Mouse (Mus musculus) induced T-regulatory cell, adult 2 months (primary cell): ENCODE data around the gene Nubpl.
A peak's percentile ranks its signal among the peaks of the same experiment; 100 is the strongest.
"Not testable (repeated sequence)": the region's sequence is repeated elsewhere in the genome, so short reads cannot be mapped to it uniquely, and the experiment has no call there.

Source experiments
- DNase-seq: peaks from one replicate; pipeline ENCODE4 v3.0.0-alpha.2; 2012; ENCODE audit warnings: low read depth

The Nubpl gene

GRCm38 (mm10) chr12:52097650-52098070 lies at the start of gene Nubpl:
Nubpl (plus strand) TSS chr12:52097737.
- DNase-seq = peak; percentile 96

DNA sequence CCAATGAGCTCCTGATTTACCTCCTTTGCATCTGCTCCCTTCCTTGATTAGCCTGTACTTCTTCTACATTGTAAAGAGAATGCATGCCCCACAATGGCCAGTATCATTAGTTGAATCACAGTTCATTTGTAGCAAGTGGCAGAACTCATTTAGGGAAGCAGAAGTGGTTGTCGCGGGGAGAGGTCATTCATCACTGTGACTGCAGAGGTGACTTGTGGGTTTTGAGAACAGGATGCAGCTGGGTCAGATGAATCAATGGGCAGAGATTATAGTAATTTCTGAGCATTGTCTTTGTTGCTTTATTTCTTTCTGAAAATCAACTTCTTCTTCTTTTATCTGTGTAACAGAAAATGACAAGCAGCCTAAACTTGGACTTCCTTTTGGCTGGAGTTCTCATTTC lies 48.2 kb upstream of the Nubpl start:
- DNase-seq = no peak

DNA sequence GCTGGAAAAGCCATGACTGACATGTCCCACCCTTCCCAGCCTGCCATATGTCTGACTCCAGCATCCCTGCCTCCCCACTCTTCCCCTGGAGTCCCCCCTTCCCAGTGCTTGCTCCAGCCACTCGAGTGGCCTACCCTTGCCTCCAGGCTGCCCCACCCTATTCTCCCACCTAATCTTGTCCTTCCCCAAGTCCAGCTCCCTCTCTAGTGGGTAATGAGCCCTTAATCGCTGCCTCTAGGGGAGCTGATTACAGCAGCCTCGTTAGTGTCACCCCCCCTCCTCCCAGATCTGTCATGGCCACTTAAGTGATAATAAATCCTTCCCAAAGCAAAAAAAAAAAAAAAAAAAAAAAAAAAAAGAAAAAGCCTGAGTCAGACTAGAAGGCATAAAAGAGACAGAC lies 18.2 kb upstream of the Nubpl start:
- not testable (repeated sequence) for DNase-seq

- no peak for DNase-seq
Measured at GRCm38 (mm10) chr12:52097049-52097649, 388 bp upstream of the Nubpl start.

DNA sequence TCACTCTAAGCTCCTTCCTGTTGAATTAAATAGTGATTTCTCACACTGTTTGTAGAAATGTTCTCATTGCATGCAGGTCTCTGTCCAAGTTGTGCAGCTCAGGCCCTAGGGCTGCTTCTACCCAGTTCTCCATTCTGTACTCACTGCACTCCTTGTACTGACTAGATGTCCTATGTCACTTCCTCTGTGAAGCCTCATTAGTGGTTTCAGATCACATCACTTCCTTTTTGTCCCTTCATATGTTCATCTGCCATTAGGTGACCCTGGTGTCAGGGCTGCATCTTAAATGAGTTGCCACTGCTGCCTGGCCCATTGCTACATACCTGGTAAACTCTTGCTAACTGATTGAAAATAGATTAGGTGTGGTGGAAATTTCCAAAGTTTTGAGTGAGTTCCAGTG lies 22.7 kb downstream of the Nubpl start:
- DNase-seq = no peak

DNA sequence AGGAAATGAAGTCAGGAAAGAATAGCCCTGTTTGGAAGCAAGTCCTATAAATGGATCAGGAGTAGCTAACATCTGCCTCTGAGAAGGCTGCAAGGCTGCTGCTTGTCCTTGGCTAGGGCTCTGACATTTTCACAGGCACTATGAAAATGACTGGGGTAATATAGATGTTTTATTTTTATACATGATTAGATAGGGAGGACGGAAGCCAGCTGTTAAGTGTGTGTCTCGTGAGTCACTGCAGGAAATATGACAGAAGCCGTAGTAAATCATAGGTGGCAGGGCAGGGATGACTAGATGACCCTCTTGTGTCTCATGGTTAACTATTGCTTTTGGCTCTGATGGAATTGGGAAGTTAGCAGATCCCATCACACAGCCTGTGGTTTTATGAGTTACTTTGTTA lies 28.9 kb downstream of the Nubpl start:
- DNase-seq = no peak

DNA sequence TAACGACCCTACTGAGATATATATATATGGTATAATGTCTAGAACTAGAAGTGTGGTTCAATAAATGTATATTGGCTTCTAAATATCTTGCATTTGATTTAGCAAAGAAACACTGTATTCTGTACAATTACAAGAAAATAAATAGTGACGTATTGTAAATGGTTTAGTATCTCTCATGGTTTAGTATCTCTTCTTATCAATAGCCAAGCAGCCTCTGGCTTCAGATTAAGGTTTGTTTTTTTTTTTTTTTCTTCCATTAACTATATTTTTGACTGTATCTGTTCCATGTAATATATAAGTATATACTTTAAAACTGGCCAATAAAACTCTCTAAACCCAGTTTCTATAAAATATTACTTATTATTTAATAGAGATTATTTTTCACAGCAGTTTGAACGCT lies 31.5 kb downstream of the Nubpl start:
- no peak for DNase-seq

DNA sequence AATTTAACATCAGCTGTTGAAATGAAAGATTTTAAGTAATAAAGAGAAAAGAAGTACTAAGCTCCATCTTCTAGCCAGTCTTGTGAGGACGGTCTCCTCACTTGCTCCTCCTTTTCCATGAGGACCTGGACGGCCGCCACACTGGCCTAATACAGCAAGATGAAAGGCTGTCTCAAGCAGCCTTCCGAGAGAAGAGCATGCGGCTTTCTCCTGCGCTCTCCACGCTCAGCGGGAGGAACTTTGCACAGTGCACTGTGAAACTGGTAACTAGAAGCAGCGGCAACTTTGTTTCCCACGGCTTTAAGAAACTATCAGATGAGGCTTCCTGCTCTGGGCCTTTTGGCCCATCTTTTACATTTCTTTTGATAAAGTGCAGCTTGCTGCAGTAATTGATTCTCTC lies 34.7 kb downstream of the Nubpl start:
- DNase-seq = no peak

GRCm38 (mm10) chr12:52138296-52138695 lies 40.8 kb downstream of the Nubpl start:
- no peak for DNase-seq

DNA sequence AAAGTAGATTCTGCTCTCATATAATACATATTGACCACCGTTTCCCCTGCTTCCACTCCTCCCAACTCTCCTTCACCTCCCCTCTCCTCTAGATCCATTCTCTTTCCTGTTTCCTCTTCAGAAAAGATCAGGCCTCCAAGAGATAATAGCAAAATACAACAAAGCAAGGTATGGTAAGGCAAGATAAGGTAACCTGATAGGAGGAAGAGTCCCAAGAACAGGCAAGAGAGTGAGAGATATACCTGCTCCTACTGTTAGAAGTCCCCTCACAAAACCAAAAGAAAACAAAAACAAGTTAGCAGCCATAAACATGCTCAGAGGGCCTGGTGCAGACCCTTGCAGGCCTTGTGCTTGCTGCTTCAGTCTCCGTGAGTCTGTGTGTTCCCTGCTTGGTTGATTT lies 49.1 kb downstream of the Nubpl start:
- no peak for DNase-seq

DNA sequence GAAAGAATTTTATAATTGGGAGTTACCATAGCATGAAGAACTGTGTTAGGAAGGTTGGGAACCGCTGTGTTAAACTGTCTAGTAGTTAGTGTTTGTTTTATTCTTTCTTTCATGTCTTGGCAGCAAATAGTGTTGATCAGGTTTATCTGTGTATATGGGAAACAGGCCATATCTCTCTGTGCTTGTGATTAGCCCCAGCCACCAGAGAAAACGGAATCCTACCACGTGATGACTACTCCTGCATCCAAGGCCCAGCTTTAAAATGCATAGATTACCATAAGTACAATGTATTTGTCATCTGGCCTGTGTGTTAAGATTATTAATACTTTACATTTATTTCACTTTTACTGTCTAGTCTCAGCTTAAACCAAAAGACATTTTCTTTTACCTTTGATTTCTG lies 51.9 kb downstream of the Nubpl start:
- no peak for DNase-seq

DNA sequence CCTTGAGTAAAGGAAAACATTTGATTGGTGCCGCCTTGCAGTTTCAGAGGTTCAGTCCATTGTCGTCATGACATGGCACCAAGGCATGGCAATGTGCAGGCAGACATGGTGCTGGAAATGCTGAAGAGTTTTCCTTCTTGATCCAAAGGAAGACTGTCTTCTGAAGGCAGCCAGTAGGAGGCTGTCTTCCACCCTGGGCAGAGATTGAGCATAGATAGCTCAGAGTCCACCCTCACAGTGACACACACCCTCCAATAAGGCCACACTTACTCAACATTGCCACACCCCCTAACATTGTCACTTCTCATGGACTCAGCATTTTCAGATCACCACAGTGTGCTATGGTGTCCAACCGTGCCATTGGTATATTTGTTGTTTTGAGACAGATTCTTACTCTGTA lies 54.5 kb downstream of the Nubpl start:
- DNase-seq = no peak

DNA sequence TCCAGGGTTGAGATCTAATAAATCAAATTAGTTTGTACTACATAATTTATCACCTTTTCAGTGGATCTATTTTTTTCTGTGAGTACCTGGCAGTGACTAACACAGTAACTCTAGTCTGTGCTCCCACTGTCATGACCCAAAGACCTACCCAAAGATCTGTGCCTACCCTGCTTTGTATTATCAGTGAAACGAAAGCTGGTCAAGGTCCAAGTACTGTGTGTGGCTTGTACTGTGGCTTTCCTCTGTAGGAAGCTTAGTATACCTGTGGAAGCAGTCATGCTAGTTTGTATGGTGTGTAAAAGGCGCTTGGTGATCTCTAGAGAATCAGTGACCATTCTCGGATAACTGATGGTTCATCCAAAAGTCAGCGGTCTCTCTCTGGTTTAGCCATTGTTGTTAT lies 57.4 kb downstream of the Nubpl start:
- DNase-seq = no peak

GRCm38 (mm10) chr12:52164414-52164813 lies 66.9 kb downstream of the Nubpl start:
- DNase-seq = no peak

DNA sequence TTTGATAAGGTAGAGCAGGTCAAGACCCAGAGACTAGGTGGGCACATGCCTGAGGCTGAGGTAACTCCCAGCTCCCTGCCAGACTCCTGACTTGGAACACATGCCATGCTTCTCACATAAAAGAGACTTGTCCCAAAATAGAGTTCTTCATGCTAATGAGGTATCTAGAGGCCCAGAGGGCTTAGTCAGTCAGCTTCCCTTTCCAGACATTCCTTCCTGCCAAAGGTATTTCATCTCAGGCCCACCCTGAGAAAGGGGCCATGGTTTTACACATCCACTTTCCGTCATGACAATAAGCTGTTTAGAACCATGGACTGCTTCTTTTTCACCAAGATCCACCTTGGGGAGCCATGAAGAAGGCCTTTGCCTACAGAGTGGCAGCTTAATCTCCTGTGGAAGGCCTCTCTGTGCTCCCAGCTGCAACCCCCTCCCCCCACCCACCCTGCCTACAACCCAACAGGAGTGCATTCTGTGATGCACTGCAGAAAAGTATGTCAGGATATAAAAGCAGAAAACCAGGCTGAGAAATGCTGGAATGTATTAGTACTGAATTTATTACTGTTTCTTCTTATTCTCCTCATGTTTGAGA lies 88.8 kb downstream of the Nubpl start:
- no peak for DNase-seq

- DNase-seq = no peak
Measured at GRCm38 (mm10) chr12:52186963-52187590, 89.5 kb downstream of the Nubpl start.

- DNase-seq = no peak
Measured at GRCm38 (mm10) chr12:52198471-52198870, 100.9 kb downstream of the Nubpl start.

- no peak for DNase-seq
Measured at GRCm38 (mm10) chr12:52209121-52209610, 111.6 kb downstream of the Nubpl start.

DNA sequence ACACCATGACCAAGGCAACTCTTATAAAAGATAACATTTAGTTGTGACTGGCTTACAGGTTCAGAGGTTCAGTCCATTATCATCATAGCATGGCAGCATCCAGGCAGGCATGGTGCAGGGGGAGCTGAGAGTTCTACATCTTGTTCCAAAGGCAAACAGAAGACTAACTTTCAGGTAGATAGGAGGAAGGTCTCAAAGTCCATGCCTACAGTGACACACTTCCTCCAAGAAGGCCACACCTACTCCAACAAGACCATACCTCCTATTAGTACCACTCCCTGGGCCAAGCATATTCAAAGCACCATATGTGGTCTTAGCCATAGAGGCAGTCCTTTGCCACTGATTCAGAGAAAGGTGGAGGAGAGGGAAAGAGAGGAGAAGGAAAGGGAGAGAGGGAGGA lies 113.6 kb downstream of the Nubpl start:
- no peak for DNase-seq

DNA sequence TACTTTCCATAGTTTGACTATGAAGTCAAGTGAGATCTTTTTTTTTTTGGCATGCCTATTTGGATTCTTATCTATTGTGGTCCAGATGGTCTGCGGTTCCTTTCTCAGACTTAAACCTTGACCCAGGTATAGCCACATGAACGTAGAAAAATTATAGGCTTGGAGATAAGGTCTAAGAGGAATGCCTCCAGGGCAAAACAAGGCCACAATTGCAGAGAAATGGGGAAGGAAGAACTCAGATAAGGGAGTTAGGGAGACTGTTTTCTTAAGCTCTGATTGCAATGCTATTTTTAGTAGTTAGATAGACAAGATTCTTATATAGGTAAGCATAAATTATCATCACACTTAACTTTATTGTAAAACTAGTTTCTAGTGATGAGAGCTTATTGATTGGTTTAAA lies 117.3 kb downstream of the Nubpl start:
- DNase-seq = no peak

DNA sequence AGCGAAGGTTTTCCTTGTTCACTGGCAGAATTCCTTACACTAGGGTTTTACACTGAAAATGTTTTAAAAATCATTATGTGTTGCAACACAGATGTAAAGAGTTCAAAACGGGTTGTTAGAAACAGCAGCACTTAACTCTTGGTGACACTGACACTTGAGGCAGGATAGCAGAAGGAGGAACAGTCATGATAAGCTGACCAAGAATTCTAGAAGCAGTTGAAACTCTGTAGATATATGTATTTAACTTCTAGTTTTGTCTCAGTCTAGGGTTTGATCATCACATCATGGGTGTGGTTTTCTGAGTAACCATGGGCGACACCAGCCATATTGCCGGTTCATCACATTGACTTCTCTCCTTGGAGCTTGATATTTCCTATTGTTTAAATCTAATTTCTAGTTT lies 127.4 kb downstream of the Nubpl start:
- no peak for DNase-seq

- DNase-seq = no peak
Measured at GRCm38 (mm10) chr12:52228746-52229145, 131.2 kb downstream of the Nubpl start.

GRCm38 (mm10) chr12:52231929-52232328 lies 134.4 kb downstream of the Nubpl start:
- not testable (repeated sequence) for DNase-seq

DNA sequence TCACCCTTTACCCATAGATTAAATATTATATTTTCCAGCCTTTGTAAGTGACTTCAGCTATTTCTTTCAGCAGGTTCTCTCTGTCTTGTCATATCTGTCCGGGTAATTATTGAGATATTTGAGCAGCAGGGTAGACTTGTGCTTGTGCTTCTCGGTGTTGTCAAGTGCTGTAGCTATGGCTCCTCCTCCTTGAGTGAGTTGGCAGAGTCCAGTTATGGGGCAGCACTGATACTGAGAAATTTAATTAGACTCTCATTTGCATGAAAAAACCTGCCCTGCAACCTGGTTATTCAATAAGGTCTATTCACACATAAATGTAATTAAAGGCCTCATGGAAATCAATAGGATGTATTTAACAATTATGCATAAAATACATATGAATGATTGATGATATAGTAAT lies 145.2 kb downstream of the Nubpl start:
- DNase-seq = no peak
